Mouse (Mus musculus) ES-Bruce4 (cell line): Measurements from ENCODE around the gene Cs. TPM values are rescaled to one million over a fixed set of nuclear protein-coding genes. Genes with fewer than 3 reads are reported as not detected.

Source experiments
- H3K27ac ChIP-seq: 2 replicates; pipeline ENCODE4 v1.5.1; 2012; ENCODE audit warnings: low read length, inconsistent platforms; ENCODE audit not compliant: insufficient read depth
- H3K27me3 ChIP-seq: 2 replicates; pipeline ENCODE4 v1.6.1; 2012; ENCODE audit warnings: mild to moderate bottlenecking, low read length, inconsistent platforms; ENCODE audit not compliant: control insufficient read depth, poor library complexity, insufficient read depth, severe bottlenecking
- H3K36me3 ChIP-seq: 2 replicates; pipeline ENCODE4 v1.6.1; 2012; ENCODE audit warnings: inconsistent platforms, mild to moderate bottlenecking, low read length, moderate library complexity; ENCODE audit not compliant: control insufficient read depth, poor library complexity, insufficient read depth, severe bottlenecking
- H3K4me1 ChIP-seq: one replicate; pipeline ENCODE4 v1.8.1; 2011; ENCODE audit warnings: low read length; ENCODE audit not compliant: control insufficient read depth, insufficient read depth
- H3K4me3 ChIP-seq: 2 replicates; pipeline ENCODE4 v1.5.1; 2011; ENCODE audit warnings: low read depth, mild to moderate bottlenecking, low read length
- H3K9ac ChIP-seq: 2 replicates; pipeline ENCODE4 v1.6.1; 2012; ENCODE audit warnings: low read depth, mild to moderate bottlenecking, inconsistent platforms; ENCODE audit not compliant: poor library complexity, severe bottlenecking
- H3K9me3 ChIP-seq: replicated peaks from 2 replicates; pipeline ENCODE4 v1.6.1; 2012; ENCODE audit warnings: mild to moderate bottlenecking, low read length, inconsistent platforms; ENCODE audit not compliant: control insufficient read depth, poor library complexity, insufficient read depth, severe bottlenecking
- CTCF ChIP-seq: IDR thresholded peaks from one replicate; pipeline ENCODE4 v1.8.1; 2011; ENCODE audit warnings: low read depth, low read length
- EP300 ChIP-seq: IDR thresholded peaks from 2 replicates; pipeline ENCODE4 v1.6.1; 2011; ENCODE audit warnings: low read depth, low read length; ENCODE audit not compliant: insufficient read depth
- POLR2A ChIP-seq: IDR thresholded peaks from one replicate; pipeline ENCODE4 v1.8.1; 2011; ENCODE audit warnings: low read length; ENCODE audit not compliant: insufficient read depth
- polyA plus RNA-seq: library from polyadenylated mRNA; stranded (reverse); fragments of >200 nt; gene quantifications from 2 replicates; pipeline ENCODE4 v1.2.4, GENCODE M21; 2011; ENCODE audit warnings: low read depth; ENCODE audit not compliant: missing spikeins, insufficient read depth, insufficient read length

The Cs gene
- polyA plus RNA-seq, 1 experiment: 197 TPM

GRCm38 (mm10) chr10:128361836-128362235, 24.3 kb downstream of the Cs start:
- peaks cover 51% of the 10 kb centered on the region for H3K36me3 ChIP-seq
- no peaks in the 10 kb centered on the region for H3K9me3 ChIP-seq
- no peaks in the 10 kb centered on the region for H3K4me1 ChIP-seq
- no peak overlapping the region for H3K27ac ChIP-seq
- H3K4me3 ChIP-seq: no peak overlapping the region
- H3K27me3 ChIP-seq: no peaks in the 10 kb centered on the region
- H3K9ac ChIP-seq: no peak overlapping the region
- TF ChIP-seq CTCF (no peak), POLR2A (no peak), EP300 (no peak)

GRCm38 (mm10) chr10:128362568-128362967, 25.0 kb downstream of the Cs start:
- H3K27ac ChIP-seq: no peak overlapping the region
- TF ChIP-seq CTCF: peak; percentile 18
- TF ChIP-seq EP300: no peak
- no peak for TF ChIP-seq POLR2A
- H3K9me3 ChIP-seq: no peaks in the 10 kb centered on the region
- peaks cover 51% of the 10 kb centered on the region for H3K36me3 ChIP-seq
- no peak overlapping the region for H3K9ac ChIP-seq
- no peak overlapping the region for H3K4me3 ChIP-seq
- no peaks in the 10 kb centered on the region for H3K4me1 ChIP-seq
- no peaks in the 10 kb centered on the region for H3K27me3 ChIP-seq

GRCm38 (mm10) chr10:128367899-128368401, 30.4 kb downstream of the Cs start:
- H3K36me3 ChIP-seq: peaks cover 11% of the 10 kb centered on the region
- peak overlapping the region; percentile 68 for H3K9ac ChIP-seq
- peak overlapping the region; percentile 67 for H3K4me3 ChIP-seq
- TF ChIP-seq CTCF (no peak), EP300 (no peak), POLR2A (no peak)
- H3K27ac ChIP-seq: no peak overlapping the region
- no peaks in the 10 kb centered on the region for H3K4me1 ChIP-seq
- no peaks in the 10 kb centered on the region for H3K27me3 ChIP-seq
- no peaks in the 10 kb centered on the region for H3K9me3 ChIP-seq

- H3K27me3 ChIP-seq: no peaks in the 10 kb centered on the region
- H3K4me3 ChIP-seq: peak within 1 kb of the TSS; percentile 67
- no peaks in the 10 kb centered on the region for H3K4me1 ChIP-seq
- H3K36me3 ChIP-seq: peaks cover 4% of the 10 kb centered on the region
- H3K9me3 ChIP-seq: no peaks in the 10 kb centered on the region
- peak within 1 kb of the TSS; percentile 68 for H3K9ac ChIP-seq
- H3K27ac ChIP-seq: 0 out of 2 replicates have a peak within 1 kb of the TSS, but pooled peaks have one; percentile 3
- TF ChIP-seq POLR2A (peak; percentile 71), EP300 (no peak)
Observed at GRCm38 (mm10) chr10:128368402-128369217, 31.1 kb downstream of the Cs start, which contains the start of gene Coq10a. TSS of gene Coq10a (minus strand) at chr10:128368997.

- Histone ChIP-seq H3K9ac (peak overlapping the region; percentile 68), H3K4me3 (peak overlapping the region; percentile 60), H3K27ac (0 out of 2 replicates have a peak overlapping the region, but pooled peaks have one; percentile 3), H3K9me3 (no peaks in the 10 kb centered on the region), H3K36me3 (peaks cover 2% of the 10 kb centered on the region; the same call in 1 of the 2 replicates), H3K27me3 (no peaks in the 10 kb centered on the region), H3K4me1 (no peaks in the 10 kb centered on the region)
- TF ChIP-seq CTCF (no peak), POLR2A (no peak), EP300 (0 out of 2 replicates have a peak, but pooled peaks have one; percentile 18)
Observed at GRCm38 (mm10) chr10:128369218-128369543, 31.6 kb downstream of the Cs start.

GRCm38 (mm10) chr10:128369599-128369998, 32.1 kb downstream of the Cs start:
- H3K27ac ChIP-seq: no peak overlapping the region

More at GRCm38 (mm10) chr10:128369599-128369998, 32.1 kb downstream of the Cs start:
- Histone ChIP-seq H3K9ac (peak overlapping the region; percentile 68; the same call in 1 of the 2 replicates), H3K4me3 (0 out of 2 replicates have a peak overlapping the region, but pooled peaks have one; percentile 60), H3K36me3 (no peaks in the 10 kb centered on the region; the same call in 1 of the 2 replicates), H3K27me3 (no peaks in the 10 kb centered on the region), H3K9me3 (no peaks in the 10 kb centered on the region), H3K4me1 (no peaks in the 10 kb centered on the region)
- TF ChIP-seq POLR2A (no peak), CTCF (no peak), EP300 (no peak)
